Mouse (Mus musculus): ENCODE data around the gene Gm4969. TPM values are rescaled to one million over a fixed set of nuclear protein-coding genes. Genes with fewer than 3 reads are reported as not detected.

The Gm4969 gene
- total RNA-seq, 4 experiments from 2014 or later = not detected

DNA sequence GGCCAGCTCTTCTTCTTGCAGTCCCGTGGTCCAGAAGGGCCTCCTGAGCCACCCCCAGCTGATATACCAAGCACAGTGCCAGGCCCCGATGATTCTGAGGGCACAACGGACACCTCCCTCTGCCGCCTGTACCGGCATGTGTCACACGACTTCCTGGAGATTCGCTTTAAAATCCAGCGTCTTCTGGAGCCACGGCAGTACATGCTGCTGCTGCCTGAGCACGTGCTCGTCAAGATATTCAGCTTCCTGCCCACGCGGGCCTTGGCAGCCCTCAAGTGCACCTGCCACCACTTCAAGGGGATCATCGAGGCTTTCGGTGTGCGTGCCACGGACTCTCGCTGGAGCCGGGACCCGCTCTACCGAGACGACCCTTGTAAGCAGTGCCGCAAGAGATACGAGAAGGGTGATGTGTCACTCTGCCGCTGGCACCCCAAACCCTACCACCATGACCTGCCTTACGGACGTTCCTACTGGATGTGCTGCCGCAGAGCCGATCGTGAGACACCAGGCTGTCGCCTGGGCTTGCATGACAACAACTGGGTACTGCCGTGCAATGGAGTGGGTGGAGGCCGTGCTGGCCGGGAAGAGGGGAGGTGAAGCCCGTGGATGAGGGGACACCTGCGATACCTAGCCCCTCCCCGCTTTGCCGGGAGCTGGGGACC lies 18.6 kb upstream of the Gm4969 start:
- no peak for DNase-seq (ENCODE audit: low spot score)

DNA sequence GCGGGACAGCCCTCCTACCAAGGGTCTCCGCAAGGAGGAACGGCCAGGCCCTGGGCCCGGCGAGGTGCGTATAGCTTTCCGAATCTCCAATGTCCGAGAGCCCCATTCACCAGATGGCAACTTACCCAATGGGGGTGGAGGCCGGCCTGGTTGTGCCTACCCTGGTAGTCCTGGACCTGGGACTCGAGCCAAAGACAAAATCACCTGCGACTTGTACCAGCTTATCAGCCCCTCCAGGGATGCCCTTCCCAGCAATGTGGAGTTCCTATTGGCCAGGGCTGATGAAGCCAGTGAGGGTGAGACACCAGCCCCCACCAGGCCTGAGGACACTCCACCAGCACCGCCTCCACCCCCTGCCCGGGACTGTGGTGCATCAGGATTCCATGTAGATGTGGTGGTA lies 18.0 kb upstream of the Gm4969 start:
- DNase-seq (ENCODE audit: low spot score) = no peak

DNA sequence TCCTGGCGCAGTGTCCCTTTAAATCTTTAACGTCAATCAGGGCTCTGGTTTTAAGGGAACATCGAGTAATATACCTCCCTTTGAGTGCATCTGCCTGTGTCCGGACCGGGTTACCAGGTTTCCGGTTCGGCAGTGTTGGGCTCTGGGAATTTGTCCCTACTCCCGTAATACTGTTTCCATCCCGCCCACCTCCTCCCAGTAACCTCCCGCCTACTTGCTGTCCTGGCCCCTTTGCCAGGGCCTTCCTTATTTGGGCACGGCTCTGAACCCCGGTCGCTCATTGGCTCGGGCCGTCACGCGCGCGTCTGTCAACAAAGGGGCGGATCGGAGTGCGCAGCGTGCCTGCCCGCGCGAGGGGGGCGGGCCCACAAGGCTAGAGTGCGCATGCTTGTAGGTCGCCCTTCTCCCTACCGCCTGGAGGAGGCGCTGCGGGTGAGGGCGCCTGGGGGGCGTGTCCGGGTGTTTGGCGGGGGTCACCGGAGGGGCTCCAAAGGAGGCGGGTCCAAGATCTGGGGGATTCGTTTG lies 13.2 kb upstream of the Gm4969 start:
- DNase-seq (ENCODE audit: low spot score) = peak; percentile 98

DNA sequence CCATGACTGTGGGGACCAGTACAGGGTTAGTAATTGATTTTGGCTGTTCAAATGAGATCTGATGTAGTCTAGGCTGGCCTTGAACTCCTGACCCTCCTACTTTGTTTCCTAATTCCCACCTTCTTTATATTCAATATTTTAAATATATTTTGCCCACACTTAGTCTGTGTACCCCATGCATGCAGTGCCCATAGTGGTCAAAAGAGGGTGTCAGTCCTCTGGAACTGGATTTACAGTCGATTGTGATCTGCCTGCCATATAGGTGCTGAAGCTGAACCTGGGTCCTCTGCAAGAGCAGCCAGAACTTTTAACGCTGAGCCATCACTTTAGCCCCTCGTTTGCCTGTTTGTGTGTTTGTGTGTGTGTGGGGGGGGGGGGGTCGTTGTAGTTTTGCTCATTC lies 12.5 kb upstream of the Gm4969 start:
- no peak for DNase-seq (ENCODE audit: low spot score)

DNA sequence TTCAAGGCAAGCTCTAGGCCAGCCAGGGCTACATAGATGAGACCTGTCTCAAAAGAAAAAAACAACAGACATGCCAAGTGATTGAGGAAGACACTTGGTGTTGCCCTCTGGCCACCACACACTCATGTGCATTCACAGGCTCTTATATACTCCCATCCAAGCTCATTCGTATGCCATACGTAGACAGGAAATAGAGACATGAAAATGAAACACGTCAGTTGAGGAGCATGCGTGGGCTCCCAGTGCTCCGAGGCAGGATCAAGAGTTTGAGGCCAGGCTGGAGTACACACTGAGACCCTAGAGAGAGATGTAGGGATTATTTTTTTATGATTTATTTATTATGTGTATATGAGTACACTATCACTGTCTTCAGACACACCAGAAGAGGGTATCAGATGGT lies 11.2 kb upstream of the Gm4969 start:
- no peak for DNase-seq (ENCODE audit: low spot score)

DNA sequence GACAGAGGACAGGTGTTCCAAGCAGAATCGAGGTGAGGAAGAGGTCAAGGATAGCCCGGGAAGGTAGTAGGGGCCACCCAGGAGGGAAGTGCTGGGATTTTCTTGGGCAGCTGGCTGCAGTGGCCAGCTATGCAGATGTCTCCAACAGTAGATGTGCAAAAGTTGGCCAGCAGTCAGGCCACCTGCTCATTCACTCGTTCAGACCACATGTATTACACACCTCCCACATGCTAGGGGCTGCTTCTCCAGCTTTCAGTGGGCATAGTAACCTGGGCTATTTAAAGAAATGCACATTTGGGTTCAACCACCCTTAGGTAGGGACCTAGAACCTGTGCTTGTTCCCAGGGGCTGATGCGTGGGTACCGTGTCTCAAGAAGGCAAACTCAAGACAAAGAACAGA lies 9.6 kb upstream of the Gm4969 start:
- no peak for DNase-seq (ENCODE audit: low spot score)

DNA sequence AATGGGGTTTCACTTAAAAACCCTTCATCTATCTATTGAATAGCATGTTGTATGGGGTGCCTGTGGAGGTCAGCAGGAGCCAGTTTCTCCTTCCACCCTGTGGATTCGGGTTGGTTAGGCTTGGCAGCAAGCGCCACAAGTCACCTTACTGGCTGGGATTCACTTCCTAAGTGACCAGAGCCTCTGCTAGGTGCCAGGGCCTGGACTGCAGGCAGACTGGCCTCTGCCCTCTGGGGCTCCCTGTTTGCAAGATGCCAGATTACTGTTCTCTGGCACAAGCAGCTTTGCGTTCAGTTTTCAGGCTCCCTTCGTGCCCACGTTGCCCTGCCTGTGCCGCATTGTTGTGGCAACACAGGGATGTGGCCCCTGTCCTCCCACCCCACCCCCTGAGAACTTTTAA lies 6.5 kb upstream of the Gm4969 start:
- no peak for DNase-seq (ENCODE audit: low spot score)

DNA sequence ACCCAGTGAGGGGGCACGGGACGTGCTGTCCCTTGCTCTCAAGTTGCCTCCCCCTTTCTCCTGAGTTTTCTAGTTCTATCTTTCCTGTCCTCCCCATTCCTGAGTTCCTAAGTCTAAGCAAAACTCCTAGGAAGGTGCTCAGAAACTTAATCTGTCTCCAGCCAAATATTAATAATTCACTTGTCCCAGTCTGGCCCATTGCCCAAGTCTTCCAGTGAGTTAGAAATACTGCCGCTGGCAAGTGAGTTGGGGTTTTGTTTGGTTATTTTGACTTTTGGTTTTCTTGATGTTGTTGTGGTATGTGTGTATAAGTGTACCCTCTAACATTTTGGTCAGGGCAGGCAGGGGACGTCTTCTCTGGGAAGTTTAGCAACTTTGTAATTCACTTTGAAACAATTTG lies 3.5 kb upstream of the Gm4969 start:
- DNase-seq (ENCODE audit: low spot score) = no peak

DNA sequence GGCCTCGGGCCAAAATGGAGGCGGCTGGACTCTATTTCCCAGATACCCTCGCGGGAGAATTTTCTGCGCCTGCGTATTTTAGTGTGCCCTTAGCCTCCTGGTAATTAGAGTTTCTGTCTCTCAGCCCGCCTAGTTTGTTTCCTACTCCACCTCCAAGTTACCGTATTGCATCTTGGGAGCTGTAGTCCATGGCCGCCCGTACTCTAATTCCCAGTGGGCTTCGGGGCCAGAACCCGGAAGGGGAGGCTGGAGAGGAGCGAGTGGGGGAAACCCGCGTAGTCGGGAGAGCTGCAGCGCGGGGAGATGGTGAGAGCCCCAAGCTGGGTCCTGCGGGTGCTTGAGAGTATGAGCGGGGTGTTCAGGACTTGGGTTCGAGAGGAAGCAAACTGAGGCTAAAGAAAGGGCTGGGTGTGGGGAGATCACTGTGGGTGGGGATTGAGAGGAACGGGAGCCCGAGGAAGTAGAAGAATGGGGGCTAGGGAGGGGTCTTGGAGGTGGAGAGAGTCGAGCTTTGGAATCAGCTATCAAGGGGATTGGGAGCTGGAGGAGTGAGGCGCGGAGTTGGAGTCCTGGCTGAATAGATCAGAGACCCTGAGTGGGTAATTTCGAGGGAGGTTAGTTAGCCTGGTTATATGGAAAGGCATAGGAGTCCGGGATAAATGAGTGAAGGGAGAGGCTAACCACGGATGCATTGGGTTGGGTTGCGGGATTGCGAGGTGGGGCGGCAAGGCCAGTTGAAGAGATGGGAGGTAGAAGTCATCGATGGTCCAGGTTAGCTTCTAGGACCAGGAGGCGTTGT lies 1.7 kb upstream of the Gm4969 start, which contains the start of gene Fbxo46:
TSS of gene Fbxo46 (plus strand) at position 229 of the 799 bp plus-strand sequence.
- peak; percentile 99 for DNase-seq (ENCODE audit: low spot score)

DNA sequence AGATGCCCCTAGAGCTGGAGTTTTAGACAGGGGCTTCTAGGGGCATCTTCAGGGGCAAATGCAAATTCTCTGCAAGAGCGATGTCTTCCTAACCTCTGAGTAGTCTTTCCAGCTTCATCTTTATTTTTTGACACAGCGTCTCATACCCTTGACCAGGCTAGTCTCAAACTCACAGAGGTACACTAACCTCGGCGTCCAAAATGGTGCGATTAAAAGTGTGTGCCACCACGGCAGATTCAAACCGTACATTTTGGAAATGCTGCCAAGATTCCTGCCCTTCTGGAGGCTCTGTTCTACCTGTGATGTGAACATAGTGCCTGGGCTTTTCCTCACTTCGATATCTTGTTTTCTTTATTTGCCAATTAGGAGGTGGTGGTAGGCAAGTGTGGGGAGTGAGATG lies 915 bp upstream of the Gm4969 start:
- no peak for DNase-seq (ENCODE audit: low spot score)

DNA sequence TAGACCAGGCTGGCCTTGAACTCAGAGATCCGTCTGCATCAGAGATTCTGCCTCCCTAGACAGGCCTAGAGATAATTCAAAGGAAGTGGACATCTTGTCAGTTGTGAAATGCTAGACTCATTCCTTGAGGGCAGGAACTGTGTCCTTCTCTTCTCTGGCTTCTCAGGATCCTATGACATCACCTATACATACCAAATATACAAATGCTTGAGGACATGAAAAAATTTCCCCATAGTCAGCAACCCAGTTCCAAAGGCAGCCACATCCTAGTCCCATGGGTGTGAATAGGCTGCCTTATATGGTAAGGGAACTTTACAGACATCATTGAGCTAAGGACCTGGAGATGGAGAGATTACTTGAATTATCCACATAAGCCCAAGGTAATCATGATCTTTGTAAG lies 8.6 kb downstream of the Gm4969 start:
- DNase-seq (ENCODE audit: low spot score) = no peak

DNA sequence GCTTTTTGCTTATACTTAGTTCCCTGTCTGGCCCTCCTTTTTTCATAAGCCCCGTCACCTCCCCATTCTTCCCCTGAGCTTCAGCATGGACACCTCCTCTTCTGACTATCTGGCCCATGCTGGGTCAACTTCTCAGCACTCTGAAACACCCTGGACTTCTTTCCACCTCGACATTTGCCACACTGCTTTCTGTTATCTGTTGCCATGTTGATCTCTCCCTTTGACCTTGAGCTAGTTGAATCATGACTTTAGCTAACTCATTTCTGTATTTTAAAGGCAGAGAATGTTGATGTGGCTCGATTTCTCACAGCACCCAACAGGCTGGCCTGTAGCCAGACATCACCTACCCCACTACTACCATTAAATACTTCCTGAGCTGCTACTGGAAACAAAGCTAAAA lies 10.7 kb downstream of the Gm4969 start:
- DNase-seq (ENCODE audit: low spot score) = no peak

DNA sequence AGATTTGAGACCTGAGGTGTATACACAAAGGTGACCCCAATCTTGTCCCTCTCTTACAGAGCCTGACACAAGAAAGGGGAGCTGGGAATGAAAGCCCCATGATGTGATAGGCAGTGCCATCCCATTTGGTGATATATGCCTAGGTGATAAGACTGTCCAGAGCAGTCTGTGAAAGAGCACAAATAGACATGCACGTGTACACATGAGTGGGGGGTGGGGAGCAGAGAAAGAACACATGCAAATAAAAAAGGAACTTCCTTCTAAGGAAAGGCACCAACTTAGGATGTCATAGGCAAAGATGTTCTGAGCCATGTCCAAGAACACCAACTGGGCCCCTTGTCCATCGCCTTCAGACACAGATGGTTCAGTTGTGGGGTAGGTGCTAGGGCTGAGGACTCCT lies 13.7 kb downstream of the Gm4969 start:
- no peak for DNase-seq (ENCODE audit: low spot score)

DNA sequence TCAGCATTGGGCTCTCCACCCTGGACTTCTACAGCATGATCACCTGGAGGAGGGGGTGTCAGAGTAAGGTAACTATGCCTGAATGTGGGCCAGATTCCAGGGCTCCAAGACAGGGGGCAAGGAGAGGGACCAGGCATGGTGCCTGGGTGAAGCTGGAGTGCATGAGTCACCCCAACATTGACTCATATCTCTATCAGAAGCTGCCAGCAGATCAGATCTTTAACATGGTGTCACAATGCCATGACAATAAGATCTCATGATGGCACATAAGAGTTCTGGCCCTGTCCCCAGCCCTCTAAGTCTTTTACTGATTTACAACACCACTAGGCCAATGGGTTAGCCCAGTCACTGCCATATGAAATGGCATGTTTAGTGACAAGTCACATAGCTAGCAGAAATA lies 14.4 kb downstream of the Gm4969 start:
- no peak for DNase-seq (ENCODE audit: low spot score)

DNA sequence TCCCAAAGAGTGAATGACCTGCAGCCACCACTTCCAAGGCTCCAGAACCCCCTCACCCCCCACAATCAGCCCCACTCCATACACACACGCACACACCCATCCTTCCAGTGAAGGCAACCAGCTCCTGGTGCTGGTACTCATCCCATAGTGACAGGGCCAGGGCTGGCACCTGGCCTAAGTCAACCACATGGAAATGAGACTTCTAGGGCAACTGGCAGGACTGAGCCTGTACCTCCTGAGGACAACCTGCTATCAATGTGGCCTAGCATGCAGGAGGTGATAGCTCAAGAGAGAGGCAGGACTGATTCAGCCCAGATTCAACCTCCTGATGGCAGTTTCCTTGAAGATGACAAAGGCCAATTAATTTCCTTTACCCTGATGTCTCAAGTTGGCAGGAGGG lies 17.9 kb downstream of the Gm4969 start:
- DNase-seq (ENCODE audit: low spot score) = no peak

DNA sequence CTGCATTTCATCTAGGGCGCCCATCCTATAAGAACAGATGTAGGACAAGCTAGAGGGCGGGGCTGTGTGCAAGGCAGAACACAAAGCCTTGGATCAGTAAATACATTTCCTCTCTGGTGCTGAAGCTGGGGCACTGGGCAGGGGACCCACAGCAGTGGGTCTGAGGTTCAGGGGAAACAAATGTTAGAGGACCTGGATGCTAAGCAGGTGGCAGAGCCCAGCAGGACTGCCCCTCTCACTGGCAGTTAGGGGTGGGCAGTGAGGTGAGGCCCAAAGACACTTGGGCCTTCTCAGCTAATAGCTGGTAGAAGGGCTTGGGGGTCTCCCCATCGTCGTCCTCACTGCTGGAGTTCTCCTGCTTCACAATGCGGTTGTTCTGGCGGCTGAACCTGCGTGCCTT lies 19.4 kb downstream of the Gm4969 start:
- no peak for DNase-seq (ENCODE audit: low spot score)

DNA sequence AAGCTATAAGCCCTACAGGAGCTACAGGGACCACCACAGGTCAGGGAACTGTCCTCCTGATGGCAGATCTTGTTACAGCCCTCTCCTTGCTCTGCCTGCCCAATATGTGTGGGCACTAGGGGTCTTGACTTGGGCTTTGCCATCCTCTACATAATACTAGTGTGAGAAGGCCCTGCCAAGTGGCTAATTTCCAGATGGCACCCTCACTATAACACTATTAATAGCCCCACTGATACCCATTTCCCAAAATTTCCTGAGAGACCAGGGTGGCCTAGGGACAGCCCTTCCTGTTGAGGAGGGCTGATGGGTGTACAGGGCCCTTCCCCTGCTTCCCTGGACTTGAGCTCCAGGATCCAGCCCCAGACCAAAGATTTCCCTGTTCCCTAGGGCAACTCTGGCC lies 20.3 kb downstream of the Gm4969 start:
- no peak for DNase-seq (ENCODE audit: low spot score)

DNA sequence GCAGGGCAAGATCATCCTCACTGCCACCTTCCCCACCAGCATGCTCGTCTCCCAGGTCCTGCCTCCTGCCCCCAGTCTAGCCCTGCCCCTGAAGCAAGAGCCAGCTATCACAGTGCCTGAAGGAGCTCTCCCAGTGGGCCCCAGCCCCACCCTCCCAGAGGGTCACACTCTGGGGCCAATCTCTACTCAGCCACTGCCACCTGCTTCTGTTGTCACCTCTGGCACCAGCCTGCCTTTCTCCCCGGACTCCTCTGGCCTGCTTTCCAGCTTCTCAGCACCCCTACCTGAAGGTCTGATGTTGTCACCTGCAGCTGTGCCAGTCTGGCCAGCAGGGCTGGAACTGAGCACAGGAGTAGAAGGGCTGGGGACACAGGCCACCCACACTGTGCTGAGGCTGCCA lies 21.0 kb downstream of the Gm4969 start:
- DNase-seq (ENCODE audit: low spot score) = no peak

DNA sequence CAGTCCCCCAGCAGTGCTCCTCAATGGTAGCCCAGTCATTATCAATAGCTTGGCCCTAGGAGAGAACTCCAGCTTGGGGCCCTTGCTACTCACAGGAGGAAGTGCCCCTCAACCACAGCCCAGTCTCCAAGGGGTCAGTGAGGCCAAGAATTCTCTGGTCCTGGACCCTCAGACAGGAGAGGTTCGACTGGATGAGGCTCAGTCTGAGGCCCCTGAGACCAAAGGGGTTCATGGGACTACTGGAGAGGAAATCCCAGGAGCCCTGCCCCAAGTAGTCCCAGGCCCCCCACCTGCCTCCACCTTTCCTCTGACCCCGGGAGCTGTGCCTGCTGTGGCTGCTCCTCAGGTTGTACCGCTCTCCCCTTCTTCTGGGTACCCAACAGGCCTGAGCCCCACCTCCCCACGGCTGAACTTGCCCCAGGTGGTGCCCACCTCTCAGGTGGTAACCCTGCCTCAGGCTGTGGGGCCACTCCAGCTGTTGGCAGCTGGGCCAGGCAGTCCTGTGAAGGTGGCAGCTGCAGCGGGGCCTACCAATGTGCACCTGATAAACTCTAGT lies 21.7 kb downstream of the Gm4969 start:
- no peak for DNase-seq (ENCODE audit: low spot score)

DNA sequence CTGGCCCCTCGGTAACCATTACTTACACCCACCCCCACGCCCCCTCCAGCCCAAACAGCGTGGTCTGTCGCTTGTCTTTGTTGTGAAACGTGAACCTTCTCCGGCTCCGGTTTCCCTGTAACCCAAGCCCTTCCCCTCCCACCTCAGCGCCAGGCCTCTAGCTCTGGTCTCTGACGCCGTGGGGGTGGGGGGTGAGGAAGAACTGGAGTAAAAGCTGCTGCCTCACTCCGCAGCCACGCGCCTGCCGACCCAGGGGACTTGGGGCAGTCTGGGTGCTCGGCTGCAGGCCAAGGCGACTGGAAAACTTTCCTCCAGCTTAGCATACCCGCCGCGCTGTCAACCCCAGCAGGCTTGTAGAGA lies 22.4 kb downstream of the Gm4969 start:
- no peak for DNase-seq (ENCODE audit: low spot score)

DNA sequence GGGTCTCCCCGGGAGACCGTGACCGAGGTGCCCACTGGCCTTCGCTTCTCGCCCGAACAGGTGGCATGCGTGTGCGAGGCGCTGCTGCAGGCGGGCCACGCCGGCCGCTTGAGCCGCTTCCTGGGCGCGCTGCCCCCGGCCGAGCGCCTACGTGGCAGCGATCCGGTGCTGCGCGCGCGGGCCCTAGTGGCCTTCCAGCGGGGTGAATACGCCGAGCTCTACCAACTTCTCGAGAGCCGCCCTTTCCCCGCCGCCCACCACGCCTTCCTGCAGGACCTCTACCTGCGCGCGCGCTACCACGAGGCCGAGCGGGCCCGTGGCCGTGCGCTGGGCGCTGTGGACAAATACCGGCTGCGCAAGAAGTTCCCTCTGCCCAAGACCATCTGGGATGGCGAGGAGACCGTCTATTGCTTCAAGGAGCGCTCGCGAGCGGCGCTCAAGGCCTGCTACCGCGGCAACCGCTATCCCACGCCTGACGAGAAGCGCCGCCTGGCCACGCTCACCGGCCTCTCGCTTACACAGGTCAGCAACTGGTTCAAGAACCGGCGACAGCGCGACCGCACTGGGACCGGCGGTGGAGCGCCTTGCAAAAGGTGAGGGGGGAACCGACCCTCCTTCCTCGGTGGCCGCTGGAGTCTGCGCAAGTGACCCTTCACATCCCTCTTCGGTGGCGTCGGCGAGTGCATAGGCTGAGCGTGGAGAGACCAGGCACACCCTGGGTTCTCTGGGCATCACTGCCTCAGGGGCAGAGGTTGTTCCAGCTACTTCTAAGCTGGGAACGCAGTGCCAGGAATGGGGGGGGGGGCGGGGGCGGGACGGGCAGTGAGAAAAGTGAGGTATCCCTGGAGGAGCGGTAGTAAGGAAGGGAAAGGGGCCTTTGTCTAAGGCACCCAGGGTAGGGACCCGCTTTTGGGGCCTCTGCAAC lies 23.1 kb downstream of the Gm4969 start:
- no peak for DNase-seq (ENCODE audit: low spot score)

DNA sequence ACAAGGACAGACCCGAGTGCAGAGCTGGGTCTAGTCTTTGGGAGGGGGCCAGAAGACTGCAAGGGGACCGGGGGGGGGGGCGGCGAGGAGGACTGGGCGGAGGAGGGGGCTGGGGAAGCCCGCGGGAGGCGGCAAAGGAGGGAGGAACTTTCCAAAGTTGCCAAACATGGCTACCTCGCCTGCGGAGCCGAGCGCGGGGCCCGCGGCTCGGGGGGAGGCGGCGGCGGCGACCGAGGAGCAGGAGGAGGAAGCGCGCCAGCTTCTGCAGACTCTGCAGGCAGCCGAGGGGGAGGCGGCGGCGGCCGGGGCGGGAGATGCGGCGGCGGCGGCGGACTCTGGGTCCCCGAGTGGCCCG lies 23.7 kb downstream of the Gm4969 start, which contains the start of gene Six5:
TSS of gene Six5 (plus strand) at position 124 of the 355 bp plus-strand sequence.
- no peak for DNase-seq (ENCODE audit: low spot score)

Data from heart, adult 8-10 months (tissue).